Mouse (Mus musculus): ENCODE measurements around the gene Klhl42. TPM values are rescaled to one million over a fixed set of nuclear protein-coding genes. Genes with fewer than 3 reads are reported as not detected.

The Klhl42 gene
- polyA plus RNA-seq, 1 experiment = 2.2 TPM

- Histone ChIP-seq H3ac (ENCODE audit: control insufficient read depth, insufficient read length) (no peak overlapping the region), H3K36me3 (ENCODE audit: control insufficient read depth, insufficient read depth) (peaks cover 9% of the 10 kb centered on the region), H3K4me2 (ENCODE audit: low read depth) (no peak overlapping the region), H3K27me3 (ENCODE audit: control insufficient read depth, insufficient read depth, insufficient read length) (no peaks in the 10 kb centered on the region), H3K4me3 (no peak overlapping the region), H3K79me2 (ENCODE audit: control insufficient read depth, insufficient read depth) (no peaks in the 10 kb centered on the region)
- TF ChIP-seq SRF (IDR thresholded peaks at IDR 0.05; ENCODE audit: control insufficient read depth, insufficient read length, low read depth) = no peak
- no peak for TF ChIP-seq MYOD1 (IDR thresholded peaks at IDR 0.05; ENCODE audit: control insufficient read depth in 1 of 3, insufficient read length in 2 of 3, low read depth in 2 of 3)
- TF ChIP-seq USF1 (IDR thresholded peaks at IDR 0.05; ENCODE audit: low read depth) = no peak
- no peak for TF ChIP-seq MYOG (IDR thresholded peaks at IDR 0.05; ENCODE audit: control insufficient read depth in 1 of 3, insufficient read depth in 1 of 3, insufficient read length in 2 of 3, low read depth in 2 of 3)
- TF ChIP-seq TCF3 (IDR thresholded peaks at IDR 0.05; ENCODE audit: insufficient read length, low read depth) = no peak
- no peak for TF ChIP-seq MAX (IDR thresholded peaks at IDR 0.05; ENCODE audit: low read depth)
- no peak for TF ChIP-seq TCF12 (IDR thresholded peaks at IDR 0.05; ENCODE audit: insufficient read depth, poor library complexity, severe bottlenecking)
- no peak for TF ChIP-seq E2F4 (IDR thresholded peaks at IDR 0.05; ENCODE audit: insufficient read depth)
- no peak for TF ChIP-seq CEBPB (IDR thresholded peaks at IDR 0.05; ENCODE audit: insufficient read depth, poor library complexity, severe bottlenecking)
- no peak for TF ChIP-seq REST (IDR thresholded peaks at IDR 0.05; ENCODE audit: insufficient read depth, insufficient read length)
- TF ChIP-seq POLR2AphosphoS2 (IDR thresholded peaks at IDR 0.05; ENCODE audit: insufficient read length, low read depth) = no peak
- no peak for TF ChIP-seq POLR2A (IDR thresholded peaks at IDR 0.05; ENCODE audit: insufficient read length, low read depth)
Measured at GRCm38 (mm10) chr6:147109283-147109682, 18.1 kb downstream of the Klhl42 start.

- no peak for TF ChIP-seq TCF3 (IDR thresholded peaks at IDR 0.05; ENCODE audit: insufficient read length, low read depth)
- peak; percentile 63 for TF ChIP-seq REST (IDR thresholded peaks at IDR 0.05; ENCODE audit: insufficient read depth, insufficient read length)
- no peak for TF ChIP-seq MYOD1 (IDR thresholded peaks at IDR 0.05; ENCODE audit: control insufficient read depth in 1 of 3, insufficient read length in 2 of 3, low read depth in 2 of 3)
- no peaks in the 10 kb centered on the region for H3K27me3 ChIP-seq (ENCODE audit: control insufficient read depth, insufficient read depth, insufficient read length)
- H3ac ChIP-seq (ENCODE audit: control insufficient read depth, insufficient read length) = no peak overlapping the region
- no peak overlapping the region for H3K4me3 ChIP-seq
- H3K79me2 ChIP-seq (ENCODE audit: control insufficient read depth, insufficient read depth) = no peaks in the 10 kb centered on the region
- no peak overlapping the region for H3K4me2 ChIP-seq (ENCODE audit: low read depth)
- H3K36me3 ChIP-seq (ENCODE audit: control insufficient read depth, insufficient read depth) = no peaks in the 10 kb centered on the region
Measured at GRCm38 (mm10) chr6:147116579-147116978, 25.4 kb downstream of the Klhl42 start.

- Histone ChIP-seq H3K27me3 (ENCODE audit: control insufficient read depth, insufficient read depth, insufficient read length) (no peaks in the 10 kb centered on the region), H3K36me3 (ENCODE audit: control insufficient read depth, insufficient read depth) (no peaks in the 10 kb centered on the region), H3ac (ENCODE audit: control insufficient read depth, insufficient read length) (no peak overlapping the region), H3K79me2 (ENCODE audit: control insufficient read depth, insufficient read depth) (no peaks in the 10 kb centered on the region), H3K4me2 (ENCODE audit: low read depth) (no peak overlapping the region), H3K4me3 (no peak overlapping the region)
- TF ChIP-seq CEBPB (IDR thresholded peaks at IDR 0.05; ENCODE audit: insufficient read depth, poor library complexity, severe bottlenecking) (no peak), MYOG (IDR thresholded peaks at IDR 0.05; ENCODE audit: control insufficient read depth in 1 of 3, insufficient read depth in 1 of 3, insufficient read length in 2 of 3, low read depth in 2 of 3) (no peak), E2F4 (IDR thresholded peaks at IDR 0.05; ENCODE audit: insufficient read depth) (no peak), REST (IDR thresholded peaks at IDR 0.05; ENCODE audit: insufficient read depth, insufficient read length) (no peak), POLR2A (IDR thresholded peaks at IDR 0.05; ENCODE audit: insufficient read length, low read depth) (no peak), MYOD1 (IDR thresholded peaks at IDR 0.05; ENCODE audit: control insufficient read depth in 1 of 3, insufficient read length in 2 of 3, low read depth in 2 of 3) (no peak), TCF12 (IDR thresholded peaks at IDR 0.05; ENCODE audit: insufficient read depth, poor library complexity, severe bottlenecking) (no peak), USF1 (IDR thresholded peaks at IDR 0.05; ENCODE audit: low read depth) (no peak), TCF3 (IDR thresholded peaks at IDR 0.05; ENCODE audit: insufficient read length, low read depth) (no peak), MAX (IDR thresholded peaks at IDR 0.05; ENCODE audit: low read depth) (no peak)
Measured at GRCm38 (mm10) chr6:147117764-147118163, 26.6 kb downstream of the Klhl42 start.

- Histone ChIP-seq H3ac (ENCODE audit: control insufficient read depth, insufficient read length) (no peak overlapping the region), H3K4me2 (ENCODE audit: low read depth) (no peak overlapping the region), H3K27me3 (ENCODE audit: control insufficient read depth, insufficient read depth, insufficient read length) (no peaks in the 10 kb centered on the region), H3K79me2 (ENCODE audit: control insufficient read depth, insufficient read depth) (no peaks in the 10 kb centered on the region), H3K36me3 (ENCODE audit: control insufficient read depth, insufficient read depth) (no peaks in the 10 kb centered on the region), H3K4me3 (no peak overlapping the region)
- TF ChIP-seq CEBPB (IDR thresholded peaks at IDR 0.05; ENCODE audit: insufficient read depth, poor library complexity, severe bottlenecking) (no peak), TCF3 (IDR thresholded peaks at IDR 0.05; ENCODE audit: insufficient read length, low read depth) (no peak), TCF12 (IDR thresholded peaks at IDR 0.05; ENCODE audit: insufficient read depth, poor library complexity, severe bottlenecking) (no peak), MYOG (IDR thresholded peaks at IDR 0.05; ENCODE audit: control insufficient read depth in 1 of 3, insufficient read depth in 1 of 3, insufficient read length in 2 of 3, low read depth in 2 of 3) (no peak), USF1 (IDR thresholded peaks at IDR 0.05; ENCODE audit: low read depth) (no peak), MAX (IDR thresholded peaks at IDR 0.05; ENCODE audit: low read depth) (no peak), E2F4 (IDR thresholded peaks at IDR 0.05; ENCODE audit: insufficient read depth) (no peak), SRF (IDR thresholded peaks at IDR 0.05; ENCODE audit: control insufficient read depth, insufficient read length, low read depth) (no peak), MYOD1 (IDR thresholded peaks at IDR 0.05; ENCODE audit: control insufficient read depth in 1 of 3, insufficient read length in 2 of 3, low read depth in 2 of 3) (no peak), POLR2A (IDR thresholded peaks at IDR 0.05; ENCODE audit: insufficient read length, low read depth) (no peak), POLR2AphosphoS2 (IDR thresholded peaks at IDR 0.05; ENCODE audit: insufficient read length, low read depth) (no peak), REST (IDR thresholded peaks at IDR 0.05; ENCODE audit: insufficient read depth, insufficient read length) (no peak)
Measured at GRCm38 (mm10) chr6:147118190-147118589, 27.0 kb downstream of the Klhl42 start.

- H3K4me2 ChIP-seq (ENCODE audit: low read depth) = no peak overlapping the region
- no peak overlapping the region for H3ac ChIP-seq (ENCODE audit: control insufficient read depth, insufficient read length)
- H3K27me3 ChIP-seq (ENCODE audit: control insufficient read depth, insufficient read depth, insufficient read length) = no peaks in the 10 kb centered on the region
- TF ChIP-seq MAX (IDR thresholded peaks at IDR 0.05; ENCODE audit: low read depth) (no peak), POLR2AphosphoS2 (IDR thresholded peaks at IDR 0.05; ENCODE audit: insufficient read length, low read depth) (no peak), MYOG (IDR thresholded peaks at IDR 0.05; ENCODE audit: control insufficient read depth in 1 of 3, insufficient read depth in 1 of 3, insufficient read length in 2 of 3, low read depth in 2 of 3) (no peak), SRF (IDR thresholded peaks at IDR 0.05; ENCODE audit: control insufficient read depth, insufficient read length, low read depth) (no peak), MYOD1 (IDR thresholded peaks at IDR 0.05; ENCODE audit: control insufficient read depth in 1 of 3, insufficient read length in 2 of 3, low read depth in 2 of 3) (no peak), CEBPB (IDR thresholded peaks at IDR 0.05; ENCODE audit: insufficient read depth, poor library complexity, severe bottlenecking) (no peak), POLR2A (IDR thresholded peaks at IDR 0.05; ENCODE audit: insufficient read length, low read depth) (no peak), USF1 (IDR thresholded peaks at IDR 0.05; ENCODE audit: low read depth) (no peak), TCF12 (IDR thresholded peaks at IDR 0.05; ENCODE audit: insufficient read depth, poor library complexity, severe bottlenecking) (no peak), REST (IDR thresholded peaks at IDR 0.05; ENCODE audit: insufficient read depth, insufficient read length) (no peak), E2F4 (IDR thresholded peaks at IDR 0.05; ENCODE audit: insufficient read depth) (no peak)
- H3K4me3 ChIP-seq = no peak overlapping the region
- no peaks in the 10 kb centered on the region for H3K36me3 ChIP-seq (ENCODE audit: control insufficient read depth, insufficient read depth)
- no peaks in the 10 kb centered on the region for H3K79me2 ChIP-seq (ENCODE audit: control insufficient read depth, insufficient read depth)
Measured at GRCm38 (mm10) chr6:147121320-147121719, 30.1 kb downstream of the Klhl42 start.
